Mouse (Mus musculus): ENCODE results near the gene Arpc1a. TPM values are rescaled to one million over a fixed set of nuclear protein-coding genes. Genes with fewer than 3 reads are reported as not detected.
"Not testable (repeated sequence)": the region's sequence is repeated elsewhere in the genome, so short reads cannot be mapped to it uniquely, and the experiment has no call there.

Arpc1a gene
- polyA plus RNA-seq, 1 experiment: 149 TPM

GRCm38 (mm10) chr5:145064765-145065340, 18.8 kb upstream of the Arpc1a start:
- Histone ChIP-seq H3K4me3 (ENCODE audit: control insufficient read depth, insufficient read depth, low read length) (no peak overlapping the region), H3K27ac (ENCODE audit: control insufficient read depth, insufficient read depth, low read length) (no peak overlapping the region), H3K36me3 (ENCODE audit: control insufficient read depth, insufficient read depth, low read length) (no peaks in the 10 kb centered on the region), H3K27me3 (ENCODE audit: control insufficient read depth, insufficient read depth, low read length) (no peaks in the 10 kb centered on the region), H3K4me1 (replicated peaks; ENCODE audit: control insufficient read depth, insufficient read depth, low read length) (no peaks in the 10 kb centered on the region)
- 88% methylated on average over 1 of the region's 1 CpGs for WGBS
- TF ChIP-seq POLR2A (IDR thresholded peaks at IDR 0.05; ENCODE audit: control insufficient read depth, extremely low read depth, insufficient read depth, low read length, poor library complexity) (no peak), CTCF (IDR thresholded peaks at IDR 0.05; ENCODE audit: borderline replicate concordance, control insufficient read depth, extremely low read depth, insufficient read depth, low read length, poor library complexity) (no peak)
- DNase-seq: no peak

- Histone ChIP-seq H3K27ac (ENCODE audit: control insufficient read depth, insufficient read depth, low read length) (no peak overlapping the region), H3K4me1 (replicated peaks; ENCODE audit: control insufficient read depth, insufficient read depth, low read length) (no peaks in the 10 kb centered on the region), H3K4me3 (ENCODE audit: control insufficient read depth, insufficient read depth, low read length) (no peak overlapping the region), H3K36me3 (ENCODE audit: control insufficient read depth, insufficient read depth, low read length) (no peaks in the 10 kb centered on the region), H3K27me3 (ENCODE audit: control insufficient read depth, insufficient read depth, low read length) (no peaks in the 10 kb centered on the region)
- WGBS: 74% methylated on average over 3 of the region's 3 CpGs
- TF ChIP-seq CTCF (IDR thresholded peaks at IDR 0.05; ENCODE audit: borderline replicate concordance, control insufficient read depth, extremely low read depth, insufficient read depth, low read length, poor library complexity) (no peak), POLR2A (IDR thresholded peaks at IDR 0.05; ENCODE audit: control insufficient read depth, extremely low read depth, insufficient read depth, low read length, poor library complexity) (no peak)
- DNase-seq: no peak
Measured at GRCm38 (mm10) chr5:145068863-145069262, 14.8 kb upstream of the Arpc1a start.

- no peak overlapping the region for H3K4me3 ChIP-seq (ENCODE audit: control insufficient read depth, insufficient read depth, low read length)
- H3K27me3 ChIP-seq (ENCODE audit: control insufficient read depth, insufficient read depth, low read length): no peaks in the 10 kb centered on the region
- no peak overlapping the region for H3K27ac ChIP-seq (ENCODE audit: control insufficient read depth, insufficient read depth, low read length)
- no peaks in the 10 kb centered on the region for H3K4me1 ChIP-seq (replicated peaks; ENCODE audit: control insufficient read depth, insufficient read depth, low read length)
- DNase-seq: peak; percentile 67
- WGBS: 4% methylated on average over 5 of the region's 5 CpGs
- no peaks in the 10 kb centered on the region for H3K36me3 ChIP-seq (ENCODE audit: control insufficient read depth, insufficient read depth, low read length)
- no peak for TF ChIP-seq CTCF (IDR thresholded peaks at IDR 0.05; ENCODE audit: borderline replicate concordance, control insufficient read depth, extremely low read depth, insufficient read depth, low read length, poor library complexity)
- TF ChIP-seq POLR2A (IDR thresholded peaks at IDR 0.05; ENCODE audit: control insufficient read depth, extremely low read depth, insufficient read depth, low read length, poor library complexity): no peak
Measured at GRCm38 (mm10) chr5:145069707-145070106, 13.9 kb upstream of the Arpc1a start.

GRCm38 (mm10) chr5:145071342-145071741, 12.3 kb upstream of the Arpc1a start:
- H3K27me3 ChIP-seq (ENCODE audit: control insufficient read depth, insufficient read depth, low read length): no peaks in the 10 kb centered on the region
- TF ChIP-seq POLR2A (IDR thresholded peaks at IDR 0.05; ENCODE audit: control insufficient read depth, extremely low read depth, insufficient read depth, low read length, poor library complexity): no peak
- TF ChIP-seq CTCF (IDR thresholded peaks at IDR 0.05; ENCODE audit: borderline replicate concordance, control insufficient read depth, extremely low read depth, insufficient read depth, low read length, poor library complexity): no peak
- H3K36me3 ChIP-seq (ENCODE audit: control insufficient read depth, insufficient read depth, low read length): no peaks in the 10 kb centered on the region
- H3K4me1 ChIP-seq (replicated peaks; ENCODE audit: control insufficient read depth, insufficient read depth, low read length): no peaks in the 10 kb centered on the region
- no peak overlapping the region for H3K27ac ChIP-seq (ENCODE audit: control insufficient read depth, insufficient read depth, low read length)
- no peak overlapping the region for H3K4me3 ChIP-seq (ENCODE audit: control insufficient read depth, insufficient read depth, low read length)
- WGBS: 75% methylated on average over 6 of the region's 6 CpGs
- no peak for DNase-seq

- Histone ChIP-seq H3K4me3 (ENCODE audit: control insufficient read depth, insufficient read depth, low read length) (no peak overlapping the region), H3K27me3 (ENCODE audit: control insufficient read depth, insufficient read depth, low read length) (no peaks in the 10 kb centered on the region), H3K36me3 (ENCODE audit: control insufficient read depth, insufficient read depth, low read length) (no peaks in the 10 kb centered on the region), H3K4me1 (replicated peaks; ENCODE audit: control insufficient read depth, insufficient read depth, low read length) (no peaks in the 10 kb centered on the region), H3K27ac (ENCODE audit: control insufficient read depth, insufficient read depth, low read length) (no peak overlapping the region)
- DNase-seq: no peak
- 37% methylated on average over 3 of the region's 3 CpGs for WGBS
- TF ChIP-seq CTCF (IDR thresholded peaks at IDR 0.05; ENCODE audit: borderline replicate concordance, control insufficient read depth, extremely low read depth, insufficient read depth, low read length, poor library complexity) (no peak), POLR2A (IDR thresholded peaks at IDR 0.05; ENCODE audit: control insufficient read depth, extremely low read depth, insufficient read depth, low read length, poor library complexity) (no peak)
Measured at GRCm38 (mm10) chr5:145075081-145075480, 8.5 kb upstream of the Arpc1a start.

GRCm38 (mm10) chr5:145081866-145082613, 1.6 kb upstream of the Arpc1a start:
- Histone ChIP-seq H3K36me3 (ENCODE audit: control insufficient read depth, insufficient read depth, low read length) (no peaks in the 10 kb centered on the region), H3K4me3 (ENCODE audit: control insufficient read depth, insufficient read depth, low read length) (no peak overlapping the region), H3K27me3 (ENCODE audit: control insufficient read depth, insufficient read depth, low read length) (no peaks in the 10 kb centered on the region), H3K4me1 (replicated peaks; ENCODE audit: control insufficient read depth, insufficient read depth, low read length) (peaks cover 7% of the 10 kb centered on the region), H3K27ac (ENCODE audit: control insufficient read depth, insufficient read depth, low read length) (no peak overlapping the region)
- 94% methylated on average over 10 of the region's 10 CpGs for whole genome bisulfite sequencing
- TF ChIP-seq CTCF (IDR thresholded peaks at IDR 0.05; ENCODE audit: borderline replicate concordance, control insufficient read depth, extremely low read depth, insufficient read depth, low read length, poor library complexity): no peak
- no peak for TF ChIP-seq POLR2A (IDR thresholded peaks at IDR 0.05; ENCODE audit: control insufficient read depth, extremely low read depth, insufficient read depth, low read length, poor library complexity)
- DNase-seq: no peak

- not testable (repeated sequence) for H3K4me3 ChIP-seq (ENCODE audit: control insufficient read depth, insufficient read depth, low read length); H3K27ac ChIP-seq (ENCODE audit: control insufficient read depth, insufficient read depth, low read length); H3K27me3 ChIP-seq (ENCODE audit: control insufficient read depth, insufficient read depth, low read length); H3K4me1 ChIP-seq (replicated peaks; ENCODE audit: control insufficient read depth, insufficient read depth, low read length); H3K36me3 ChIP-seq (ENCODE audit: control insufficient read depth, insufficient read depth, low read length); DNase-seq
- 48% methylated on average over 6 of the region's 6 CpGs for WGBS
Measured at GRCm38 (mm10) chr5:145083201-145083600, 429 bp upstream of the Arpc1a start.

Measured in thymus, adult 2 months (tissue).